Mouse (Mus musculus): Measurements from ENCODE around the gene Cntn4. TPM values are rescaled to one million over a fixed set of nuclear protein-coding genes. Genes with fewer than 3 reads are reported as not detected.

Cntn4 gene
- 15.2 and 17.8 TPM in 2 replicates for polyA plus RNA-seq (2021; fragmentation: Nextera tagmentation)
- long read RNA-seq, experiment 1, full-length matches to known transcripts, result 7 of 69 reads
- long read RNA-seq, experiment 1, partial matches to known transcripts, result 39 of 69 reads
- long read RNA-seq, experiment 1, other reads (novel, unspliced or antisense), result 23 of 69 reads
- long read RNA-seq, experiment 2, partial matches to known transcripts, result 10 of 21 reads
- long read RNA-seq, experiment 2, other reads (novel, unspliced or antisense), result 9 of 21 reads

DNA sequence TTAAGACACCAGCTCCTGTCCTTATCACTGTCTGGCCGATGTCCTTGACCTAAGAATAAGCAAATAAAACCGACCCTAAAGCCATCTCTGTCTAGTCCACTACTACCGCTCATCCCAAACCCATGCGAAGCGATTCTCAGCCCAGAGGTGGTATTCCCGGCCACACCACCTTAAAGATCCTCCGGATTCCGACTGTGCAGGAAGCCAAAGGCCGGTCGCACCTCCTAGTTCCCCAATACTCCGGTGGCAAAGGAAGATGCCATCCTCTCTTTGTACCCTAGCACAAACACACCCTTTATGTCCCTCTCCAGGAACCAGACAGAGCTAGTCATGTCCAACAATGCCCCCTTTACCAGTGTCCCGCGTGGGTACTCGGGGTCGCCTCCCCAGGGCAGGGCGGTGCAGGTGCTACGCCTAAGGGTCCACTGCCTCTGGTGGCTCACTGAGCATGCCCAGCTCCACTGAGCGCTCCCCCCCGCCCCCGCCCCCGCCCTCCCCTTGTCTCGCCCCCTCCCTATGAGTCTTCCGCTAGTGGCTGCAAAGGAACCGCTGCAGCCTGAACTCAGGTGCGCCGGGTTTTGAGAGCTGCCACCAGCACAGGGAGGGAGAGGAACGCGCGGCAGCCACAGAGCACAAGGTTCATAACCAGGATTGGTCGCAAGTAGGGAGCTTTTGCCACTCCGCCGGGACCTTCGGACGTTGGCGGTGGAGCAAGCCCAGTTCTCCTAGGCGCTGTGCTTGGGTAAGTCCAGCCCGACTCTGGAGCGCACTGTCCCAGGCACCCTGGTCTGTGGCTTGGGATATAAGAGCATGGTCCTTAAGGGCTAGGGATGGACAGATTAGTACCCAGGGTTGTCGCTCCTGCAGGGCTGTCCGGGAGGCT, at the start of gene Cntn4:
Gene Cntn4, plus strand, starts transcription at position 512 of the 883 bp plus-strand sequence.

All from left cerebral cortex, adult 6 months (tissue).